Mouse (Mus musculus) cerebellum, adult 9-11 months (tissue): ENCODE measurements at regions not wholly inside any gene's neighbourhood (a gene's known extent, or its start where the extent isn't known, plus 50 kb on each side); places are given as distances from the start of the nearest gene placed in this dataset.

Source experiments
- DNase-seq: peaks from one replicate; pipeline ENCODE4 v3.0.0; 2022

DNA sequence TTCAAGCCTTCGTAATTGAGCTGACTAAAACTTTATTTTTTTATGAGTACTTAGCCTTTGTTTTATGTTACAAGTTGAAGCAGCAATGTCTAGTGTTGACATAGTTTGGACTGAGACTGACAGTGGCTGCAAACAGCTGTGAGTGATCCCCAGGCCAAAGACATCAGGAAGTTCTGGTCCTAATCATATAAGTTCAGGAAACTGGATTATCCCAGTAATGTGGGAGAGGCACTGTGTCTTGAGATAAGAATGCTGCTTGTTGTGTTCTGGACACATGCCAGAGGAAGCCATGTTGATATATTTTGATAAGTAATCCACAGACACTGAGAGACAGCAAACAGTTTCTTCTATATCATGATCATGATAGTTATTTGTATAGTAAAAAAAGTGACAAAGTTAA is 153.4 kb downstream of the Lrriq3 start:
- no peak for DNase-seq

DNA sequence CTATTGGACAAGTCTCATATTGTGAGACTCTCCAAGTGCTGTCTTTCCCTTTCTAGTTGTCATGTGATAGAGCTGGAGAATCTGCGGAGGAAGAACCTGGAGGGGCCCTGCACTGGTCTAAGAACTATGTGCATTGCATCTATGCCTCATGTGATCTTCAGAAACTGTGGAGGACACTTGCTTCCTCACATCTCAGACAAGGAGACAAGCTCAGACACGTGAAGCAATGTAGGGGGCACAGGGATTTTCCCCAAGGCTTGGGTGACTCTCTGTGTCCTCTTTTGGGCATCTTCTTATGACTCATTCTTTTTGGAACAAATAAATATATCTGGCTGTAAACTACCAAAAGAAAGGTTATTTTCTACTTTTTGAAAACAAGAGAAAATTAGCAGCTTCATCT is 153.9 kb downstream of the Lrriq3 start:
- no peak for DNase-seq

- DNase-seq: no peak
Observed at GRCm38 (mm10) chr3:155247929-155248328, 154.7 kb downstream of the Lrriq3 start.

DNA sequence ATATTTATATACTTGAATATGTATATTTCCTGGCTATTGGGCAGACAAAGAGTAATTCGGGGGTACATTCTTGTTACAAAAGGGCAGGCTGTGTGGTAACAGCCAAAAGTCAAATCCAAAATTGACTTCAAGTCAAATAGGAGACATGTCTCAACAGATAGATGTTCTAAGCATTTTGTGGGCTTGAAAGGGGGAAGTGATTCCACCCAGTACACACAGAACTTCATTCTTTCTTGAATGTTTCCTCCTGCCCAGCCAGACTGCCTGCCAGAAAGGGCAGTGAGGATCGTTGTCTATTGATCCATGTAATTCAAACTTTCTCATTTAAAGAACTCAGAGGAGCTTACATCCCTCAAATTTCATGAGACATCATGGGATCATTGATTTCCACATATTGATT is 157.7 kb downstream of the Lrriq3 start:
- DNase-seq: no peak

GRCm38 (mm10) chr3:155298206-155298605 is 205.0 kb downstream of the Lrriq3 start:
- DNase-seq: no peak

- no peak for DNase-seq
Observed at GRCm38 (mm10) chr3:155298724-155299123, 205.5 kb downstream of the Lrriq3 start.

- no peak for DNase-seq
Observed at GRCm38 (mm10) chr3:155322322-155322721, 229.1 kb downstream of the Lrriq3 start.

GRCm38 (mm10) chr3:155329701-155330100 is 236.5 kb downstream of the Lrriq3 start:
- peak; percentile 3 for DNase-seq

DNA sequence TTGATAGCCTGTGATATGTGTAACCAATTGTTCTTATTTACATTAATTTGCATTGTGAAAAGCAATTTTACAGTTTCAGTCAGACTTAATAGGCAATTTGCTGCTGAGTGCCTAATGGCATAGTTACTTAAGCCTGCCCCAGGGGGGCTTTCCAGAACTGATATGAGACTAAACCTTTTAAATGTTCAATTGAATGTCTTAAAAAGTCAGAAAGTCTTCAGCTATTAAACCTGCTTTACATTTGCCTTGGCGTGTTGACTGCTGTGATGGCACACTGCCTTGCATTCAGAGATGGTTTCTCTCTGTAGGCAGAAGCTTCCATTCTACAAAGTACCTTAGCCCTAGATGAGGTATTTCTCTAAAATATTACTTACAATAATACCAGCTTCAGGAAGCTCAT is 256.0 kb downstream of the Lrriq3 start:
- no peak for DNase-seq

DNA sequence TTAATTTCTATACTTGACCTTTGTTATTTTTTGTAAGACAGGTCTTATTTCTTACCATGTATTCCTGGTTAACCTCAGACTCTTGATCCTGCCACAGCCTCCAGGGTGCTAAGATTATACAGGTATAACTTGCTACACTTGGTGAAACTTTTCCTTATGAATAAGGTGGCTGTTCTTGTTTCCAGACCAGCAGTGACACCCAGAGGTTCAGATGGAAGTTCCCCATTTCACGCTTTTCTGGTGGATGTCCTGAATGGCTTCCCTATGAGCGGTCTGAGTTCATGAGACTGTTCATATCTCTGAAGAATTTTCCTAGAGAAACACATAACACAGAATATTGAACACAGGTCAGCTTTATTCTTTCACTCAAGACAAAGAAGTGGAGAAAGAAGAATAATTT is 258.4 kb downstream of the Lrriq3 start:
- DNase-seq: no peak

GRCm38 (mm10) chr3:155352277-155352802 is 259.1 kb downstream of the Lrriq3 start:
- no peak for DNase-seq

GRCm38 (mm10) chr3:155360399-155360798 is 267.2 kb downstream of the Lrriq3 start:
- DNase-seq: no peak

DNA sequence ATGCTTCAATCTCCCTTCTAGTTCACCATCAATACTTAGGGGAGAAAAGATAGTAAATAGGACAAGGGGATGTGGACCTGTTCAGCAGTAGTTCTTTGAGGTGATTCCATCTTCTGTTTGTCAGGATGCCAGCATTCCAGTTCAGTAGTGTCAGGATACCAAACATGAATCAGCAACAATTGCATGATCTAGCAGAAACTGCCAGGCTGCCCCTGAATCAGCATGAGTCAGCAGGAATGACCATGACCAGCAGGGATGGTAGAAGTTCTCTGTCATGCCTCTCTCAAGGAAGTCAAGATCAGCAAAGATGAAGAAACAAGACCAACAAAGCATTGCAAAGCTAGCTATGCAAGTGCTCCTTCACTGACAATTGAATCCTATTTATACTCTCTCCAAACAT is 277.5 kb downstream of the Lrriq3 start:
- DNase-seq: no peak

DNA sequence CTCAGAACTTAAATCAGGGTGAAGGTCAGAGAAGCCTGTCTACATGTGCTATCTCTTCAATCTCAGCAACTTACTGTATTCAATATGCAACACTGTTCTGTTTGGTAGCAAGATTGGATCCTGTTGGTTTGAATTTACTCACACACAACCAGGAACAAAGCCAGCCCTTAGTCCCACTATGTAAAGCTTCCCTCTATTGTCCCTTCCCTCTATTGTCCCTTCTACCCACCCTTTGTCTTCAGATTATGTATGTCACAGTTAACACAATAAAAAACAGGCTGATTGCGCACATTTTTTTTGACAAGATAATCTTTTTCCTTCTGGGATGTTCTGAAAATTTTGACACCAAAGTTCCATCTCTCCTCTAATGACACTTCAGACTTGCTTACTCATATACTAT is 280.4 kb downstream of the Lrriq3 start:
- no peak for DNase-seq

GRCm38 (mm10) chr3:155381910-155382309 is 288.7 kb downstream of the Lrriq3 start:
- no peak for DNase-seq

GRCm38 (mm10) chr3:155382817-155383216 is 289.6 kb downstream of the Lrriq3 start:
- DNase-seq: no peak

- DNase-seq: no peak
Observed at GRCm38 (mm10) chr3:155390666-155391065, 297.4 kb downstream of the Lrriq3 start.

- no peak for DNase-seq
Observed at GRCm38 (mm10) chr3:155396134-155396533, 302.9 kb downstream of the Lrriq3 start.

DNA sequence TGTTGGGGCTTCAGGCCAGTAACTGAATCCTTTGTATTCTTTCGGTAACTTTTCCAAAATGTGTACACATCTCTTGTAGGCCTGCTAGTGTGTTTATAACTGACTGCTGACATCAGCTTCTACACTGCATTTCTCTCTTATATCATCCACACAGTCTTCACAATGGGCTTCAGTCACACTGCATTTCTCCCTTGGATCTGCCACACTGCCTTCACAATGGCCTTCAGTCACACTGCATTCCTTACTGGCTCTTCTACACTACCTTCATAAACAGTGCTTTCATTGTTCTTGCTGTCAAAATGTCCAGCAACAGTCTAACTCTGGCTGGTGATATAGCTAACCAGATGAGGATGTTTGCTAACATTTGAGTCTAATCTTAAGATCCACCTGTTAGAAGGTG is 308.5 kb downstream of the Lrriq3 start:
- DNase-seq: no peak

GRCm38 (mm10) chr3:155408907-155409306 is 315.7 kb downstream of the Lrriq3 start:
- no peak for DNase-seq

DNA sequence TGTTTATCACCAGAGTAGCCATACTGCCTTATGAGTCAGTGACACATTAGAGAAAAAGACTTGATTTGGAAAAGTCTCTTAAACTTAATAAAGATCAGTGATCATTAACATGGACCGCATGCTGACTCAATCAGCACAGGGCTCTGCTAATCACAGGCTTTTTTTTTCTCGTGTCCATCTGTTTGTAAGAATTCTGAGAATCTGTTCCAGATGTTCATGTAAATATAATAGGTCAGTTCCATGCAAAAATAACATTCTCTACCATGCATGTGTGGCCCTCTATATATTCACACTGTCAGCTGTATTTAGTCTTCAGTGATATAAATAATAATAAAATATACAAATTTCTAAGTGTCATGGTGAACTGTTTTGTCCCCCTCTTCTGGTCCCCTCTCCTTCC is 316.1 kb downstream of the Lrriq3 start:
- DNase-seq: no peak

- no peak for DNase-seq
Observed at GRCm38 (mm10) chr3:155409867-155410266, 316.6 kb downstream of the Lrriq3 start.

DNA sequence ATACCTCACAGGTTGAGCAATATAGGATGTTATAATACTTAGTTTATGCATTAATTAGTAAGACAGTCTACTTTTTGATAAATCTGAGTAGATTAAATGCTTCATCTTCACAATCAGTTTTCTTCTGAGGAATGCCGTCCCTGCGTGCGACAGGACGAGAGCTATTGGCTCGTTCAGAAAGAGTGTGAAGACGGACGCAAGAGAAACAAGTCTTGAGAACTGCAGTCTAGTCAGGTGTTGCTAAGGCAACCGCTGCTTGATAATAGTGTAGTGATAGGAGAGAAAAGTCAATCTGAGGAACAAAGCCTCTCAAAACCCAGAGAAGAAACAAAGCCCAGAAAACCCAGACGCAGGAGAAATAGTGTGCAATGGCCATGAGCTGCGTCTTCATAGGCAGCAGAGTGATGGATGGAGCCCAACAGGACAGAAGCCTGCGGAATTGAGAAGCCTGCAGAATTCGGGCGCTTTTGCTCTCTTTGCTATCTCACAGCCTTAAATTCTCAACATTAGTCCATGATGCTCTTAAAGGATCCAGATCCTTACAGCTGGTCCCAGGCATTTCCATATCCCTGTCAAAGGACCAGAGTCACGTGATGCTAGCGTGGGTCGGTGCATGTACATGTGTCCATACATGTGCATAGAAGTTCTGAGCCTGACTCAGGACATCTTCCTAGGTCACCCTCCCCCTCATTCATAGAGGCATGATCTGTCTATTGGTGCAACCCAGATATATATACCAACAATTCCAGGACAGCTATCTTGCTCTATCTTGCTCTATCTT is 366.7 kb downstream of the Lrriq3 start:
- DNase-seq: no peak

GRCm38 (mm10) chr3:155462095-155462494 is 368.9 kb downstream of the Lrriq3 start:
- DNase-seq: no peak

DNA sequence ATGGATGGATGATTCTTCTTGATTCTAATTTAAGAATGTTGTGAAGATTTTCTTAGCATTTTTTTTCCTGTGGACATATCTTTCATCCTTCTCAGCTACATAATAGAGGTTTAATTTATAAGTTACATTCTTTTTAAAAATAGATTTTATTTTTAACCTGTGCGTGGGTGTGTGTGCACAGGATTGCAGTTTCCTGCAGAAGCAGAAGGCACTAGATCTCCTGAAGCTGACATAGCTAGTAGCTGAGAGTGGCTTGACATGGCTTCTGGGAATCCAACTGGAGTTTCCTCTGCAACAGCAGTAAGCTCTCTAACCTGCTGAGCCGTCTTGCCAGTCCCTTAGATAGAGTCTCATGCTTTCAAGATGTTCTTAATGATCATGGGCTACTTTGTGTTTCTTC is 377.5 kb downstream of the Lrriq3 start:
- DNase-seq: no peak
